Mouse (Mus musculus) cerebellum, adult 2 months (tissue): Measurements from ENCODE around the gene Adamts17.

Experiments
- CTCF ChIP-seq: fragments of 200-500 bp; IDR thresholded peaks from 2 replicates; pipeline ENCODE4 v1.5.1; 2011; ENCODE audit warnings: low read depth, mild to moderate bottlenecking, control low read depth, low read length, moderate library complexity, borderline replicate concordance; ENCODE audit not compliant: insufficient read depth
- POLR2A ChIP-seq: fragments of 200-500 bp; IDR thresholded peaks from 2 replicates; pipeline ENCODE4 v1.6.1; 2011; ENCODE audit warnings: low read length, control low read depth, borderline replicate concordance; ENCODE audit not compliant: insufficient read depth

- TF ChIP-seq CTCF (no peak), POLR2A (no peak)
Observed at GRCm38 (mm10) chr7:67115056-67115455, 275.5 kb downstream of the Adamts17 start.
